Mouse (Mus musculus) adrenal gland (tissue): ENCODE data around the gene Olfr890.

Experiments
- intact Hi-C: fragments of 180-260 bp; cut with DNase I; formaldehyde crosslinking; loops from one replicate; pipeline ENCODE4 v1.15.1; 2025
- long read RNA-seq, 2 experiments: library from polyadenylated mRNA; unstranded; transcript quantifications; one replicate each; pipeline ENCODE4 v2.0.0; 2020; ENCODE audit warnings: borderline replicate concordance in 1 of 2; ENCODE audit not compliant: insufficient replicate concordance in 1 of 2

Gene Olfr890
- long read RNA-seq, experiment 1 = 0 reads
- long read RNA-seq, experiment 2 = 0 reads

DNA sequence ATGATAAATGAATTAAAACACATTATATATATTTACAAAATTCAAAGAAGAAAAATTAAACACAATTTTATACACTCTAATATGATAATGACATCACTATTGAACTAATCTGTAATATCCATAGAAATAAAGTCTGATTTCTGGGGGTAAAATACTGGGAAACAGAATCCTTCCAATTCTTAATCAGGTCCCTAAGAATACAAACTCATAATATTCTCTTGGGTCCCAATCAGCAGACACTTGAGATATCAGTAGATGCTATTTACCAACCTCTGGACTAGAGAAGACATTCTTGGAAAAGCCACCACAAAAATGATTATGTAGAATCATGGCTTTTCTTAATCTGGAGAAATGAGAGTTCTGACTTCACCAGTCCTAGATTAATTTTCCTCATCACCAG is at the start of gene Olfr890:
TSS of gene Olfr890 (plus strand) at position 301 of the 400 bp plus-strand sequence.
- intact Hi-C loops = no loop called here

DNA sequence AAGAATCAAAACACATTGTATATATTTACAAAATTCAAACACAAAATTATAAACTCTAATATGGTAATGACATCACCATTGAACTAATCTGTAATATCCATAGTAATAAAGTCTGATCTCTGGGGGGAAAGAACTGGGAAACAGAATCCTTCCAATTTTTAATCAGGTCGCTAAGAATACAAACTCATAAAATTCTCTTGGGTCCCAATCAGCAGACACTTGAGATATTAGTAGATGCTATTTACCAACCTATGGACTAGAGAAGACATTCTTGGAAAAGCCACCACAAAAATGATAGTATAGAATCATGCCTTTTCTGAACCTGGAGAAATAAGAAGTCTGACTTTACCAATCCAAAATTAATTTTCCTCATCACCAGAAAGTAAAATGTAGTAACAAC is 34.5 kb upstream of the Olfr890 start, which contains the start of gene Olfr888:
TSS of gene Olfr888 (plus strand) at position 301 of the 400 bp plus-strand sequence.
- intact Hi-C loops = no loop called here

DNA sequence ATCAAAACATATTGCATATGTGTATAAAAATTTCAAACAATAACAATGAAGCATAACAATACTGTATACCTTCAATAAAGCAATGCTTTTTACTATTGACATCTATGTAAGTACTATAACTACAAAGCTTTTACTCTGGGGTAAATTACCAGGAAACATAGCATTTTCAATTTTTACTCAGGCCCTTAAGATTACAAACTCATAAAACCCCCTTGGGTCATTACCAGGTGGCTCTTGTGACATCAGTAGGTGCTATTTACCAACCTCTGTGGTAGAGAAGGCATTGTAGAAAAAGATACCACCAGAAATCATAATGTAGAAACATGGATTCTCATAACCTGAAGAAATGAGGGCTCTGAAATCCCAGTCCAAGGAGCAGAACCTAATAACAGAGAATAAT is 27.4 kb upstream of the Olfr890 start, which contains the start of gene Olfr889:
TSS of gene Olfr889 (plus strand) at position 301 of the 400 bp plus-strand sequence.
- intact Hi-C loops = no loop called here

DNA sequence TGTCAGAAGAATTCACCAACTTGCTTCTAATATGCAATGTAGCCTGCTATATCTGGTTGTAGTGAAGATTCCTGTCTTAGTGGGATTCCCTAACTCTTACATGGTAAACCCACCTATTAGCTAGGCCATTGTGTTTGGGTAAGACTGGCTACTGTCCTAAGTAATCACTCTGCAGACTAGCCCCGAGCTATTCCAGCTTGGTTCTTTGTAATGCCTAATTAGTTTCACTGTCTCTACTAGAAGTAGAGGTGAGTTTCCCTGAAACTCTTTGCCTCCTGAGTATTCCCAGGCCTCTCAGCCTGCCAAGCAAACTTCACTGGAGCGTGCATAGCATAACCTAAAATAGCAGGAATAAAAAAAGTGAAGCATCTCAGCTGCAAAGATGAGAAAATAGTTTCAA is 26.0 kb downstream of the Olfr890 start:
- intact Hi-C loops = loop anchor here (5.0 kb wide), 1 partner anchor 114 kb away; no protein-coding TSS in a partner anchor

DNA sequence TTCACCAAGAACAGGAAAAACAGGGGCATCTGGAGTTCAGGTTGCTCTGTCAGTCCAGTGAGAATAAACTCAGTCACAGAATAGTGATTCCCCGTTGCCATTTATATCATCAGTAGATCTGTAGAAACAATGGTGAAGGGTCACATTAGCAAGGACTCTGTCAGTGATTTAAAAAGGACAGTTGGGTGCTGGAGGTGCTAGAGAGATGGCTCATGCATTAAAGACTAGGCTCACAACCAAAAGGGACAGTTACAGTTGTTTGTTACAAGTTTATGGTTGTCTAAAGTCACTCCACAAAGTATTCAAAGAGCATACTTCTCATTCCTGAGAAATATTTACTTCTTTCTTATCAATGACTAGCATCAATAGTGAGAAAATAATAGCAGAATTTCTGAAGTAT is 38.4 kb downstream of the Olfr890 start, which contains the start of gene Olfr891:
TSS of gene Olfr891 (minus strand) at position 101 of the 400 bp plus-strand sequence.
- intact Hi-C loops = no loop called here
